Mouse (Mus musculus) neural tube, embryonic 15.5 days (tissue): Measurements from ENCODE around the gene Atp2b1. TPM values are rescaled to one million over a fixed set of nuclear protein-coding genes. Genes with fewer than 3 reads are reported as not detected.

Source experiments
- ATAC-seq: fragments of 200-750 bp; cut with Nextera tagmentation; 2 replicates; pipeline ENCODE4 v1.8.0; 2017; ENCODE audit warnings: mild to moderate bottlenecking, moderate TSS enrichment, moderate library complexity; ENCODE audit not compliant: low FRiP score
- H3K27ac ChIP-seq: fragments of 300-500 bp; sonication (generic); replicated peaks from 2 replicates; pipeline ENCODE4 v1.5.1; 2015; ENCODE audit warnings: mild to moderate bottlenecking, inconsistent platforms
- H3K27me3 ChIP-seq: fragments of 300-500 bp; sonication (generic); replicated peaks from 2 replicates; pipeline ENCODE4 v1.6.1; 2015; ENCODE audit warnings: inconsistent platforms
- H3K36me3 ChIP-seq: fragments of 300-500 bp; sonication (generic); 2 replicates; pipeline ENCODE4 v1.6.1; 2015; ENCODE audit warnings: inconsistent platforms
- H3K4me1 ChIP-seq: fragments of 300-500 bp; sonication (generic); 2 replicates; pipeline ENCODE4 v1.6.1; 2015; ENCODE audit warnings: inconsistent platforms
- H3K4me2 ChIP-seq: fragments of 300-500 bp; sonication (generic); 2 replicates; pipeline ENCODE4 v1.6.1; 2015; ENCODE audit warnings: inconsistent platforms, mild to moderate bottlenecking, moderate library complexity
- H3K4me3 ChIP-seq: fragments of 300-500 bp; sonication (generic); replicated peaks from 2 replicates; pipeline ENCODE4 v1.5.1; 2015; ENCODE audit warnings: mild to moderate bottlenecking, inconsistent platforms
- H3K9ac ChIP-seq: fragments of 300-500 bp; sonication (generic); replicated peaks from 2 replicates; pipeline ENCODE4 v1.6.1; 2015; ENCODE audit warnings: mild to moderate bottlenecking, inconsistent platforms
- H3K9me3 ChIP-seq: fragments of 300-500 bp; sonication (generic); replicated peaks from 2 replicates; pipeline ENCODE4 v1.6.1; 2016; ENCODE audit warnings: inconsistent platforms
- WGBS: fragments of 180-500 bp; shearing (Covaris S2); methylation state at CpG from one replicate; pipeline ENCODE4 v1.1.7; 2015; ENCODE audit warnings: mixed read lengths; 5-methylcytosine and 5-hydroxymethylcytosine counted together
- polyA plus RNA-seq: library from polyadenylated mRNA; unstranded; fragments of >200 nt; fragmentation: Nextera tagmentation; extraction: Ambion mirVana; gene quantifications from 2 replicates; pipeline ENCODE4 v1.2.1, GENCODE M21; 2015

Gene Atp2b1
- 372 and 398 TPM in 2 replicates for polyA plus RNA-seq

DNA sequence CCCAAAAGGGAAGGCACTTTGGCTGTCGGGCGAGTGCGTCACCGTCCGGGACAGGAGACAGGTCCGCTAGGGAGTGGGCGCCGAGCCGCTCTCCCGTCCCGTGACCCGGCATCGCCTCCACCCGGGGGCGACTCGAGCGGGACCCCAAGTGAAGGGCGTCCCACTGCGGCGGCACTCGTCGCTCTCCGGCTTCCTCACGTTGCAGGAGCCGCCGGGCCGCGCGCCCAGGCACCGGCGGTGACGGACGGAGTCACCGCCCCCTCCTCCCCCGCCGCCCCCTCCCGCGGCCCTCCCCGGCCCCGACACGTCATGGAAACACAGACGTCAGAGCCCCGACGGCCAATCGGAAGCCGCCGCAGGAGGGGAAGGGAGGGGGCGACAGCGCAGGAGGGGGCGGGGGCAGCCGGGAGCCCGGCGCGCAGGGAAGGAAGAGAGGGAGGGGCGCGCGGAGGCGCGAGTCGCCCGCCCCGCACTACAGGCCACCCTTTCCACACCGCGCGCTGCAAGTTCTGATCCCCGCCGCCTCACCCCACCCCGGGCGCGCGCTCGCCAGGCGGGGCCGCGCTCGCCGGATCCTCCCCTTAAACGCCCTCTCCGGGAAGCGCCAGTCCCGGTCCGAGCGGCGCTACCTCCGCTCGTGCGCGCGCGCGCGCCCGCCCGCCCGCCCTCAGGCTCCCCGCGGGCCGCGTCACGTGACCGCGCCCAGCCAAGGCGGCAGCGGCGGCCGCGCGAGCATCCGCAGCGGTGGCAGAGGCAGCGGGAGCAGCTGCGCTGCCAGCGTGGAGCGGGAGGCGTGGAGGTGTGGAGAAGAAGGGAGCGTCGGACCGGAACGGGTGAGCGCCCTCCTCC is at the start of gene Atp2b1:
Gene Atp2b1, plus strand, starts transcription at position 446 of the 849 bp plus-strand sequence.
- Histone ChIP-seq H3K4me1 (peaks cover 13% of the 10 kb centered on the region; the same call in 1 of the 2 replicates), H3K4me2 (peak within 1 kb of the TSS; percentile 73), H3K36me3 (no peaks in the 10 kb centered on the region), H3K9me3 (no peaks in the 10 kb centered on the region), H3K4me3 (peak within 1 kb of the TSS; percentile 96), H3K27me3 (no peaks in the 10 kb centered on the region), H3K27ac (peak within 1 kb of the TSS; percentile 100), H3K9ac (peak within 1 kb of the TSS; percentile 97)
- peak; percentile 94 for ATAC-seq
- WGBS = under 1% methylated on average over 81 of the region's 120 CpGs

DNA sequence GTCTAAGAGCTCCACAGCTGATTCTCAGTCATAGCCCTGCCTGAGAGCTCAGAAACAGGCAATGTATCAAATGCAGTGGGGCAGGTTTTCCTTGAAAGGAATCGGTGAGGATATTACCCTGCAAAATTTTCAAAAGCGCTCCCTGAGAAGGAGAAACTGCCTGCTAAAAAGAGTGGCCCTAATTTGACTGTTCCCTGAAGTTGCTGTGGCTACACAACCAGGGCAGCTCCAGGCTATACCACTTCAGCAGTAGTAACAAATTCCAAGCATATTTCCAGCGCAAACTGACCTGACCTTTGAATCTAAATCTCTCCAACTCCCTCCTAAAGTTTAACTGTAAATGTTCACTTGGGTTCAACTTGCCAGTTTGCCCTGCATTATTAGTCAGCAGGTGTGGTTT is 49.4 kb upstream of the Atp2b1 start:
- Histone ChIP-seq H3K4me1 (no peaks in the 10 kb centered on the region), H3K27me3 (no peaks in the 10 kb centered on the region), H3K36me3 (no peaks in the 10 kb centered on the region), H3K4me2 (no peak overlapping the region), H3K9ac (no peak overlapping the region), H3K4me3 (no peak overlapping the region), H3K9me3 (no peaks in the 10 kb centered on the region), H3K27ac (no peak overlapping the region)
- WGBS = 90% methylated on average over 3 of the region's 3 CpGs
- ATAC-seq = no peak

DNA sequence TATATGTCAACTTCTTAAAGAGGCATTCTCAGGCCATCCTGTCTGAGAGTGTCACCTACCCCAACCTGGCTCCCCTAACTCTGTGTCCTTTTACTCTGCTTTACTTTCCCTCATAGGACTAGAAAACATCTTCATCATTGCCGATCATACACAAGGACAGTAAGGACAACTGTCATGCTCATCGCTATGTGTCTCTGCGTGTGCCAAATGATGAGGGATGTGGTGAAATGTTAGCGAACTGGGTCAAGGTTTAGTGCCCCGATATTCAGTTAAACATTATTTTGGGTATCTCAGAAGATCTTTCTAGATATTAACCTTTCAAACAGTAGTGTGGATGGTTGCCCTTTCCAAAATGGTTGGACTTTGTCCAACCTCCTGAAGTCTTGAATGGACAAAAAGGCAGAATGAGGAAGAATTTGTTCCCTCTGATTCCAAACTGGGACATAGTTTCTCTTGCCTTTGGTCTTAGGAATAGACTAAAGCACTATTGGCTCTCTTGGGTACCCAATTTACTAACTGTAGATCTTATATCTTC is 47.3 kb upstream of the Atp2b1 start:
- no peak overlapping the region for H3K27ac ChIP-seq
- H3K4me1 ChIP-seq = no peaks in the 10 kb centered on the region
- no peaks in the 10 kb centered on the region for H3K9me3 ChIP-seq
- no peak for ATAC-seq
- 97% methylated on average over 5 of the region's 5 CpGs for WGBS
- no peaks in the 10 kb centered on the region for H3K27me3 ChIP-seq
- H3K4me3 ChIP-seq = no peak overlapping the region
- H3K4me2 ChIP-seq = no peak overlapping the region
- H3K9ac ChIP-seq = no peak overlapping the region
- H3K36me3 ChIP-seq = no peaks in the 10 kb centered on the region

DNA sequence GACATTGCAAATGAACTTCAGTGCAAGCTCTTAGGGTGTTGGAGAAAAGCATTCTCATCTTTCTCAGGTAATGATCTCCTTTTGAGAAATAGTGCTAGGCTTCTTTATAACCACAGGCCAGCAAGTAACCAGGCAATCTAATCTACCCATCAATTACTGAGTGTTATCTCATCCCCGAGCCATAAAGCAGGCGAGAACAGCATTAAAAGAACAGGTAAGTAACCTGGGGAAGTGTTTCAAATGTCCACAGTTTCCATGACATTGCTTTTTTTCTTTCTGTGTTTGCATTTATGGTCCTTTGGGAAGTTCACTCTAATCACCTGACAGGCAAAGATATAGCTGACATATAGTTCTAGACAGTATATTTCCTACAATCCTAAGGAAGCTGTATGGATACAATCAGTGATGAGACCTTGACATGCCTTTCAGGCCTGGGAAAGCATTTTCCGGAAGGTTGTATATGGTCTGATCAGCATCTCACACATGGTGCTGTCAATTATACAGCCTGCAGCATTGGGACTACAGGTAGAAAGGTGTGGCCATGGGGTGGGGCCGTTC is 45.8 kb upstream of the Atp2b1 start:
- Histone ChIP-seq H3K4me1 (no peaks in the 10 kb centered on the region), H3K4me2 (no peak overlapping the region), H3K27me3 (no peaks in the 10 kb centered on the region), H3K27ac (no peak overlapping the region), H3K9ac (no peak overlapping the region), H3K9me3 (no peaks in the 10 kb centered on the region), H3K36me3 (no peaks in the 10 kb centered on the region), H3K4me3 (no peak overlapping the region)
- WGBS = 79% methylated on average over 4 of the region's 4 CpGs
- no peak for ATAC-seq

DNA sequence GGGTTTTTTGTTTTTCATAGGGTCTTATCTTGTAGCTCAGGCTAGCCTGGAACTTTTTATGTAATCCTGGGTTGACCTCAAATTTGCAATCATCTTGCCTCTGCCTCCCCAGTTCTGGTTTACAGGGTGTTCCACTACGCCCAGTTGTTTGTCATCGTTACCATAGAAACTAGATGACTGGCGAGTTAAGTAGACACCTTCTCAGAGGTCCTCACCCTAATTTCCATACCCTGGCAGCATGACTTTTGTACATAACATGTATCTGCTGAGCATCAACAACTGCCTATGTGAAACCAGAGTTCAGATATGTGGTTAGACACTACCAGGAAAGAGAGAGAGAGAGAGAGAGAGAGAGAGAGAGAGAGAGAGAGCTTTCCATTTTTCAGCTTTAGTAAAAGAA is 36.4 kb upstream of the Atp2b1 start:
- Histone ChIP-seq H3K4me1 (no peaks in the 10 kb centered on the region), H3K27ac (no peak overlapping the region), H3K9me3 (no peaks in the 10 kb centered on the region), H3K27me3 (no peaks in the 10 kb centered on the region), H3K9ac (no peak overlapping the region), H3K4me3 (no peak overlapping the region), H3K4me2 (no peak overlapping the region), H3K36me3 (no peaks in the 10 kb centered on the region)
- 63% methylated on average over 3 of the region's 3 CpGs for WGBS
- ATAC-seq = no peak

DNA sequence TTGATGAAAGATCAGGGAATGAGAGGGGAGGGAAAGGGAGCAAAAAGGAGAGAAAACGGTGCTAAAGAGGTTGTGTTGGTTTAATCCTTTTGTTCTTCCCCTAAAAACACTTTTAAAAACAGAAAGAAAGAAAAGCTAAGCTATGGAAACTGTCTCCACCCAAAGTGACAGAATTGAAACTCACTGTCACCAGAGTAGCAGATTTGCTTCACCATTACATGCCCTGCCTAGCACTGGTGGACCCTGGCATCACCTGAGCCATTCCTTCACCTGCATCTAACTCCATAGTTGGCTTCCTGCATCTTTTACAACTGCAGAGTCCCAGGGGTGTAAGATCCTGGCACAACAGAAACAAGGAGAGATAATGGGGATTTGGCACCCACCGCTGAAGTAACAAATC is 35.6 kb upstream of the Atp2b1 start:
- no peak overlapping the region for H3K27ac ChIP-seq
- H3K4me3 ChIP-seq = no peak overlapping the region
- H3K4me2 ChIP-seq = no peak overlapping the region
- no peak overlapping the region for H3K9ac ChIP-seq
- ATAC-seq = no peak
- H3K4me1 ChIP-seq = no peaks in the 10 kb centered on the region
- H3K27me3 ChIP-seq = no peaks in the 10 kb centered on the region
- no peaks in the 10 kb centered on the region for H3K36me3 ChIP-seq
- no peaks in the 10 kb centered on the region for H3K9me3 ChIP-seq
- 70% methylated on average over 2 of the region's 2 CpGs for WGBS

DNA sequence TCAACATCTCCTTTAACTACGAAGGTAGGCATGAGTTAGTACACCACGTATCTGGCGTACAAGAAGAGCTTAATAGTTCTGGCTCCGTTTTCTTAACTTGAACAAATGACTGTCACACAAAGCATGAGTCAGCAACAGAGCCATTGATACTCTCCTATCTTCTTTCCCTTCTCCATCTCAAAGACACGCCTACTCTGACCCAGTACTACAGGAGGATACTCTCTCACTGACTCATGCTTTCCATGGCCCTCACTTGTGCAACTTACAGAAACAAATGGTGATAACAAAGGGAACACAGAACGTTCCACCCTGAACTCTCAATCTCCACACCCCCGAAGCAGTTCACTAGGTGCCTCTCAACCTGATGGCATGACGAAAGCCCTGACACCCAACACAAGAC is 34.1 kb upstream of the Atp2b1 start:
- Histone ChIP-seq H3K9me3 (no peaks in the 10 kb centered on the region), H3K4me2 (no peak overlapping the region), H3K4me3 (no peak overlapping the region), H3K9ac (no peak overlapping the region), H3K36me3 (no peaks in the 10 kb centered on the region), H3K27me3 (no peaks in the 10 kb centered on the region), H3K4me1 (no peaks in the 10 kb centered on the region), H3K27ac (no peak overlapping the region)
- ATAC-seq = no peak
- WGBS = 89% methylated on average over 8 of the region's 8 CpGs

DNA sequence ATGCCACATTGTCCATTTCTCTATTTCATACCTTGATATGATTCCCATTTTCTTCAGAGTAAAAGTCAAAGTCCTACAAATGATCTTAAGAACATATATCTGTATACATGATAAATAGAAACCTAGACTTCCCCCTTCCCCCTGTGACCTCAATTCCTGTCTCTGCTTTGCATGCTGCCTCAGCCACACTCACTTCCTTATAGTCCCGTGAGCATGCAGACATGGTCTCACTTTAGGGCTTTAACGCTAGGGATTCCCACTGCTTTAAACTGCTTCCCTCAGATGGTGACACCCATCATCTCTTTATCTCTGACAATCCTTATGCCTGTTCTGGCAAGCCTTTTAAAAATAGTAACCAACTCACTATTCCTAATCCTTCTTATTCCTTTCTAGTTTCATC is 33.5 kb upstream of the Atp2b1 start:
- 85% methylated on average over 2 of the region's 2 CpGs for WGBS
- no peak overlapping the region for H3K27ac ChIP-seq
- H3K27me3 ChIP-seq = no peaks in the 10 kb centered on the region
- no peak overlapping the region for H3K4me2 ChIP-seq
- H3K9me3 ChIP-seq = no peaks in the 10 kb centered on the region
- no peak overlapping the region for H3K4me3 ChIP-seq
- no peak for ATAC-seq
- no peaks in the 10 kb centered on the region for H3K36me3 ChIP-seq
- no peak overlapping the region for H3K9ac ChIP-seq
- no peaks in the 10 kb centered on the region for H3K4me1 ChIP-seq

DNA sequence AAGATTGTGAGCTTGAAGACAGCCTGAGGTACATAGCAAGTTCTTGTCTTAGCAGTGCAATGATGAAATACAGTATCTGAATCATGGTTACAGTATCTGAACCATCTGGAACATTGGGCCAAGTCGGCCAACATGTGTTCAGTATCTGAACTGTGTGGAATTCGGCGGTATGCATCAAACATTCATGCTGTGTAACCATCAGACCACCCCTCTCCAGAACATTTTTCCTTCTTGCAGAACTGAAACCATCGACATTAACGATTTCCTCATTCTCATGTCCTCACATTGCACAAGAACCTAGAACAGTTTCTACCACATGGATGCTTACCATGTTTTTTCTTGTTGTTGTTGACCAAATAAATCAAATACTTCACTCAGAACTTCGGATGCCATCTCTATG is 32.7 kb upstream of the Atp2b1 start:
- Histone ChIP-seq H3K4me1 (no peaks in the 10 kb centered on the region), H3K27ac (no peak overlapping the region), H3K9me3 (no peaks in the 10 kb centered on the region), H3K27me3 (no peaks in the 10 kb centered on the region), H3K9ac (no peak overlapping the region), H3K36me3 (no peaks in the 10 kb centered on the region), H3K4me3 (no peak overlapping the region), H3K4me2 (no peak overlapping the region)
- no peak for ATAC-seq
- WGBS = 94% methylated on average over 6 of the region's 6 CpGs

DNA sequence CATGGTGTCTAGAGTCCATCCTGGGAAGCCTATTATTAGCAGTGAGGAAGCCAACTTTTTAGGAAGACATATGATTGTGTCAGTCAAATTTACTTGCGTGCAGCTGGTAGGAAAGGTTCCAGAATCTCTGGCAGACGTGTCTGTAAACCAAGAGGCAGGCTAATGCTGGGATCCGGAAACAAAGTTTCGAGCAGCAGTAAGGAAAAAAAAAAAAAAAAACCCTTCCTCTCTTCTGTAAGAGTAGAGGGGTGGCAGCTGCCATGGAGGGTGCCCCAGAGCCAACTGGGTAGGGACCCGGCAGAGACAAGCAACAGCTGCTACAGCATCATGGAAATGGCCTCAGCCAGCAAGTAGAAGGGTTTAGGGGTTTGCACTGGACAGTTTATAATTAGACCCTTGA is 31.6 kb upstream of the Atp2b1 start:
- Histone ChIP-seq H3K4me2 (no peak overlapping the region), H3K9ac (no peak overlapping the region), H3K9me3 (no peaks in the 10 kb centered on the region), H3K4me3 (no peak overlapping the region), H3K27me3 (no peaks in the 10 kb centered on the region), H3K4me1 (no peaks in the 10 kb centered on the region), H3K27ac (no peak overlapping the region), H3K36me3 (no peaks in the 10 kb centered on the region)
- ATAC-seq = no peak
- 90% methylated on average over 5 of the region's 5 CpGs for whole genome bisulfite sequencing

DNA sequence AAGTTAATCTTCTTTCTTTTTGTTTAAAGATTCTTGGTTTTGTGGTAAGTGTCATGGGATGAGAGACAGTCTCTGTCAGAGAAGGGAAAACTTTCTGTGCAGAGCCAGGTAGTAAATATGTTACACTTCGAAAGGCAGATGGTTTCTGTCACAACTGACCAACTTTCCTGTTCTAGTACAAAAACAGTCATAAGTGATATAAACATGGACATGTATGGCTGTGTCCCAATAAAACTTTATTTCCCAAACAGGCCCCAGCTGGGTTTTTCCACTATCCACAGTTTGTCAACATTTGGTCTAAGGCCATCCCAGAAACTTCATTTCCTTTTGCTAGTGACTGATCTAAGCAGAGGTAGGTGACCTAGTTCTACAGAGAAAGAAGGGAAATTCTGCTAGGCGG is 29.8 kb upstream of the Atp2b1 start:
- Histone ChIP-seq H3K4me1 (no peaks in the 10 kb centered on the region), H3K9ac (no peak overlapping the region), H3K4me3 (no peak overlapping the region), H3K36me3 (no peaks in the 10 kb centered on the region), H3K27ac (no peak overlapping the region), H3K4me2 (no peak overlapping the region), H3K27me3 (no peaks in the 10 kb centered on the region), H3K9me3 (no peaks in the 10 kb centered on the region)
- WGBS = 92% methylated on average over 2 of the region's 2 CpGs
- ATAC-seq = no peak

DNA sequence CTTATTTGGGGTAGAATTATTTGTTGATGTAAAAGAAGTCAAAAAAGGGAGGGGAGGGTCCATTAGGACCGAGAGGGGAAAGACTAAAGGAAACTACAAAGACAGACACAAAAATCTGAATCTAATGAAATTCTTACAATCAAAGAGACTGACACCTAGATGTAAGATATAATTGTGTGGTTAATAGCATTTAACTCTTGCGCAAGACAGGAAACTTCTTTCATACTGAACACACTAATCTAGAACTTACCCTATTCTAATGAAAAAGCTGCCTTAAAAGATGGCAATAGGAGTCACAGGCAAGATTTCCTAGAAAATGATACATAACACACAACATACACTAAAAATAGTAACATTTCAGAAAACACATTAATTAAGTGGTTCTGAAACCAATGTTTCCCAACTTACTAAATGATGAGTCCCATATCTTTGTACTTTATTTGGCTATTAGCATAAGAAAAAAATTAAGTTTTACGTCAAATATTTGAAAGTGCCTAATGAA is 27.4 kb upstream of the Atp2b1 start:
- WGBS = 95% methylated on average over 3 of the region's 3 CpGs
- Histone ChIP-seq H3K9me3 (no peaks in the 10 kb centered on the region), H3K4me2 (no peak overlapping the region), H3K4me1 (no peaks in the 10 kb centered on the region), H3K27me3 (no peaks in the 10 kb centered on the region), H3K4me3 (no peak overlapping the region), H3K27ac (no peak overlapping the region), H3K36me3 (no peaks in the 10 kb centered on the region), H3K9ac (no peak overlapping the region)
- no peak for ATAC-seq
